Mouse (Mus musculus) heart, postnatal 36 days (tissue): ENCODE measurements at regions not wholly inside any gene's neighbourhood (a gene's known extent, or its start where the extent isn't known, plus 50 kb on each side); places are given as distances from the start of the nearest gene placed in this dataset.

Experiments
- DNase-seq, 2 experiments: peaks; one replicate each; pipeline ENCODE4 v3.0.0; 2021 to 2022
- intact Hi-C: fragments of 180-260 bp; cut with DNase I; formaldehyde crosslinking; loops from one replicate; pipeline ENCODE4 v1.15.1; 2025

- intact Hi-C loops = loop anchor here (5.0 kb wide), 2 partner anchors 62 to 63 kb away; no protein-coding TSS in a partner anchor
Observed at GRCm38 (mm10) chrX:99294726-99295125, 158.8 kb downstream of the Efnb1 start.

GRCm38 (mm10) chrX:99293967-99294366, 158.0 kb downstream of the Efnb1 start:
- intact Hi-C loops = loop anchor here (5.0 kb wide), 2 partner anchors 62 to 63 kb away; no protein-coding TSS in a partner anchor
- DNase-seq = no peak

More at GRCm38 (mm10) chrX:99294726-99295125, 158.8 kb downstream of the Efnb1 start:
- peak; percentile 23 to 35 for DNase-seq

- intact Hi-C loops = loop anchor here (1.0 to 5.0 kb wide), 3 partner anchors 60 to 156 kb away; partner anchors contain the start of gene Efnb1
- no peak for DNase-seq
Observed at GRCm38 (mm10) chrX:99292758-99293157, 156.8 kb downstream of the Efnb1 start.

GRCm38 (mm10) chrX:99291965-99292364, 156.0 kb downstream of the Efnb1 start:
- DNase-seq = no peak
- intact Hi-C loops = loop anchor here (1.0 to 5.0 kb wide), 3 partner anchors 60 to 156 kb away; partner anchors contain the start of gene Efnb1

DNA sequence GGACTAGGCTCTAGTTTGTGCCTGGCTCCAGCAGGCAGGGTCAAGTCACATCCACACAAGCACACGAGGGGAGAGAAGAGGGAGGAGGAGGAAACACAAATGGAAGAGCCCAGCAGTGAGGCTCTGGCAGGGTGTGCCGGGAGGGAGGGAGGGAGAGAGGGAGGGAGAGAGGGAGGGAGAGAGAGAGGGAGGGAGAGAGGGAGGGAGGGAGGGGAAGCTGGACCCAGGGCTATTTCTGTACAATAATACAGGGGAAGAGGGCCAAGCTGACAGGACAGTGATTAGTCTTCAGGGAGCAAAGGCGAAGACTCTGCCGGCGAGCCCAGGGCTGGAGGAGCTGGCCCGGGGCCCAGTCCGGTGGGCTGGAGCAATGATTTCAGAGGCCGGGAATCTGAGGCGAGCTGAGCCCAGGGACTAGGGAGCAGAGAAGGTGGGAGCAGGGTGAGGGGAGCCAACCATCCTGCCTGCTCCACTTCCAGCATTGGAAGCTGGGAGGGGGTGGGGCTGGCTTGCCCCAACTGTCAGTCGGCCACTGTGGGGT, 155.6 kb downstream of the Efnb1 start:
- DNase-seq = peak; percentile 30 to 44
- intact Hi-C loops = loop anchor here (5.0 kb wide), 2 partner anchors 59 to 66 kb away; no protein-coding TSS in a partner anchor

GRCm38 (mm10) chrX:99287988-99288387, 152.1 kb downstream of the Efnb1 start:
- no peak for DNase-seq
- intact Hi-C loops = loop anchor here (5.0 kb wide), 1 partner anchor 91 kb away; no protein-coding TSS in a partner anchor

- intact Hi-C loops = loop anchor here (5.0 kb wide), 1 partner anchor 90 kb away; no protein-coding TSS in a partner anchor
- DNase-seq = no peak
Observed at GRCm38 (mm10) chrX:99286876-99287275, 150.9 kb downstream of the Efnb1 start.

GRCm38 (mm10) chrX:99285611-99286010, 149.7 kb downstream of the Efnb1 start:
- peak; percentile 24 to 45 for DNase-seq
- intact Hi-C loops = loop anchor here (5.0 kb wide), 1 partner anchor 88 kb away; no protein-coding TSS in a partner anchor

- intact Hi-C loops = no loop called here
- no peak for DNase-seq
Observed at GRCm38 (mm10) chrX:99280991-99281390, 145.1 kb downstream of the Efnb1 start.

DNA sequence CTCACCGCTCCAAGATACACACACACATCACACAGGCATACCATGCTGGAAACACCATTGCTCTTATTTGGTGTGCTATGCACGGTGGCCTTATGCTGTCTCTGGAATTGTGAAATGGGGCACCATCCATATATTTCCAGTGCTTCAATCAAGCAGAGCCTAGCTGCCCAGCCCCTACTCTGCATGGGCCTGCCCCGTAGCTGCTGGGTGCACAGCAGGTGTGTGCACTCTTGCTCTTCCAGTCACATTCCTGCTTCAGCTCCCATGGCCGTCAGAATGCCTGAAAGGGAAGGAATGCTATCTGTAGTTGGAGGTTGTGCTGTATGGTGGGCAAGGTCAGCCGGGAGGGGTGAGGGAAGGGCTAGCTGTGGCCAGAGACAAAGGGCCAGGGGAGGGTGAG, 144.6 kb downstream of the Efnb1 start:
- no peak for DNase-seq
- intact Hi-C loops = no loop called here

DNA sequence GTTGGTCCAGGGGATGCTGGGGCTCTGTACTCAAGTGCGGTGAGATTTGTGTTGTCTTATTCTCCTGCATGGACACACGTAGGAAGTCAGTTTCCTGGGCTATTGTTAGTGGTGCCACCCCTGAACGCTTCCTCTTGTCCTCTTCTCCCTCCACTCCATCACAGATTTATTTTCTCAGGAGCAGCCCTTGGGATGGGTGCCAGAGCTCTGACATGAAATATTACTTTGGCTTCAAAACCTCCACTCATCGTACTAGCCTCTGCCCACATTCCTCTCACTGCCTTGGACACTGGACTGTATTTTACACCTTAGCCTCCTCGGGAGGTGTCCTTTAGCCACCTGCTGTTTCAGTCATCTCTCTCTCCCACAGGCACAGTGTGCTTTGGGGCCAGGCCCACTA, 139.6 kb downstream of the Efnb1 start:
- intact Hi-C loops = no loop called here
- no peak for DNase-seq

DNA sequence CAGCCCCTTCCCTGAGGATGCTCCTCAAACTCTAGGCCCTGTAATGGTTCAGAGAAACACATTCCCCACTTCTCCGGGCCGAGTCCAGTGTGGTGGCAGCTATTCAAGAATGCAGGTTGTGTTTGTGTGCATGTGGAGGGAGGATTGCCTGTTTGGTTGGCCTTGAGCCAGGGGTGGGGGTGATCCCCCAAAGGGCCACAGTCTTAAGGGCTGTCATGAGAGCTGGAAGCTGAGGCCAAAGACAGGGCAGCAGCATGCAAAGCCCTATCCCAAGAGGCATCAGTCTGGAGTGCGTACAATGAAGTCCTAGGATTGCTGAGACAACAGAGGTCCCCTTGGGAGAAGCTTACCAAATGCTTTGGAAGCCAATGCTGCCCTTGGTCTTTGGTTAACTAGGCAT, 136.0 kb downstream of the Efnb1 start:
- intact Hi-C loops = no loop called here
- no peak for DNase-seq

DNA sequence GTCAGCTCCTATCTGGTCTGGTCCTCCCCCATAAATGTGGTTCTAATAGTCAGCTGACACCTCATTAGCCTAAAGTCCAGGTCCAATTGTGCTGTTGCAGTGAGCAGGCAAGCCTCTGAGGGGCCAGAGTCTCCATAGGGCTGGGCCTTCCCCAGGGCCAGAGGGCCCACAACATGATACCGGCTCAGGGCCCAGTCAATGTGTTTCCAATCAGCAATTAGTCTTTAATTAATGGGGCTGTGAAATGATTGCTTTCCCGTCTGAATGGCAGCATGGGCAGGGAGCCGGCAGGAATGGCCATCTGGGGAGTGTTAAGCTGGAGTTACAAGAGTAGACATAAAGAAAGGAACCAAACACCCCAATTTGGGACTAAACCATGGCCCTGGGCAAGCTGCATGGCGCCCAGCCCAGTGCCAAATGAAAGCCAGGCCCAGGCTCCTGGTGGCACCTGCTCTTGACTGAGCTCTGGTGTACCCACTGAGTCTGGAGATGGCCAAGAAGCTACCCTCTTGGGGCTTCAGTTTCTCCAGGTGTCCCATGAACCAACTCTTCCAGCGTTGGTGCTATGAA, 113.2 kb downstream of the Efnb1 start:
- intact Hi-C loops = no loop called here

DNA sequence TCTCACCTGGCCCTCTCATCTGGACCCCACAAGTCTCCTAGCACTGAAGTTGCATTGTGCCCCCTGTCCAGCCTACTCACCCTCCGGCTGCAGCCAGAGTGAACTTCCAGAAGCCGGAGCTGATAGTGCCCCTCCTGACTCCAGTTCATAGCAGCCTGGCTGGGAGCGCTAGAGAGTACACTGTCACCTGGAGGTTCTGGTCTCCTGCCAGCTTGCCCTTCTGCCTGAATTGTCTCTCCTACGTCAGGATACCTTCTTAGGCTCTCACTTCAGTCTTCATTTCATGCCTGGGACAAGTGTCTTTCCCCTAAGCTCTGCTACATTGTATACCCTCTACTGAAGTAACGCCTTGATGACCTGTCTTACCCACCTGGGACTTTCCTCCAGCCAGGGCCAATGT, 112.3 kb downstream of the Efnb1 start:
- intact Hi-C loops = no loop called here

More for the DNA sequence above, 113.2 kb downstream of the Efnb1 start:
- DNase-seq = no peak

DNA sequence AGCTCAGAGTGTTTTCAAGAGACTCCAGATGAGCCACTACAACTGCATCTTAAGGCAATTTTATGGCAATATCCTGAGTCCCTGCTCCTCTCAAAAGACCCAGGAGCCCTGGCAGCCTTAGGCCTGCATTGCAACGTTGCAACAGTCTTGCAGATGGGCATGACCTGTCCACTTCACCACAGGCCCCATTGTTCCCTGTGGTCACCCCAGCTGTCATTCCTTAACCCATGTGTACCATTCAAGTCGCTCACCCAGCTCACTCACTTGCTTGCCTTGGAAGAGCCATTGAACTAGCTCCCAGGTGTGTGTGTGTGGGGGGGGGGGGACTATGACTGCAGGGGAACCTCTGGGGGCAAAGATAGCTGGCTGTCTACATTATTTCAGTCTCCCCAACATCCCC, 110.8 kb downstream of the Efnb1 start:
- intact Hi-C loops = no loop called here
- DNase-seq = no peak

More for the DNA sequence above, 112.3 kb downstream of the Efnb1 start:
- DNase-seq = no peak

- DNase-seq = no peak
- intact Hi-C loops = no loop called here
Observed at GRCm38 (mm10) chrX:99246051-99246450, 110.1 kb downstream of the Efnb1 start.

DNA sequence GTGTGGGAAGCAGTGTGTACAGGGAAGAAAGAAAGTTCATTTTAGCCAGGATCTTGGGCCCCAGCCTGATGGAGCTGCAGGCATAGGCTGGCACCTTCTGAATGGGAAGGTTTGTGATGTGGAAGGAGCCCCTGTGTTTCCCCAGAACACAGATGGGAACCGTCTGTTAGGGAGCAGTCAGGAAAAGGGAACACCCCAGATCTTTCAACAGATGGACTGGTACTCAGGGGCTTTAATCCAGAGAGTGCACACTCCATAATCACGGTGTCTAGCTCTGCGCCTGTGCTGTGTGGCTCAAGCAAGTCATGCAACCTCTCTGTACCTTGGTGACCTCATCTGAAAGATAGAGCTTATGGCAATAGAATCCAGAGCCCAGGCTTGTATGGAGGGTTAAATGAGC, 109.6 kb downstream of the Efnb1 start:
- no peak for DNase-seq
- intact Hi-C loops = no loop called here

DNA sequence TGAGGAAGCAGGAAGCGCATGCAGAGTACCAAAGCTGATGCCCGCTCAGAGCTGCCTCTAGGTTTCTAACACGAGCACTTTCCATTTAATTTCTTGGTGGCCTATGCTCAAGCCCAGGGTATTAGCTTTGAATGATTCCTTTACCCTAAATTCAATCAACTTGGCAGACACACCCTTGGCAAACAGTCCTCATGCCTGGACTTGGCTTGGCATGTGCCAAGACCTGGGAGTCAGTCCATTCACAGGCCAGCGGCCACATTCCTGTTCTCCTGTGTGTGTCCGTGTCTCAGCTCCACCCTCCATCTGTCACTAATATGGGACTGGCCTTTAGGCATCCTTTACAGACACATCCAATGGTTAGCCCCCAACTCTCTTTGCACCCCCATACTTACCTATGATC, 107.3 kb downstream of the Efnb1 start:
- no peak for DNase-seq
- intact Hi-C loops = no loop called here

DNA sequence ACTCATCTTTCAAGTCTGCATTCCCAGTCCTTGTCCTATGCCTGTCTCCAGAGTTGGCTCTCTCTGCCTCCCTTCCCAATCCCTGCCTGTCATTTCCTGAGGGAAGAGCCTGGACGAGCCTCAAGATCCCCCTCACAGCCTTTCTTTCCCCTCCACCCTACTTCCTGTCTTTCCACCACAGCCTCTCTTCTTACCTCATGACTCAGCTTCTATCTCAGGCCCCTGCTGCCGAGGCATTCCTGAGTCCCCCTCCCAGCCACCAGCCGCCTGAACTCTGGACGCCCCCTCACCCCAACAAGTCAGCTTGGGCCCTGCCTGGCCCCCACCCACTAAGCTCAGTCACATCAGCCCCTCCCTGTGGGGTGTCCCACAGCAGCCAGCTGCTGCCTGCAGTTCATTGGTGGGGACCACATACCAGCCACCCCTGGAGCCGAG, 105.8 kb downstream of the Efnb1 start:
- no peak for DNase-seq
- intact Hi-C loops = no loop called here

- peak in 1 of 2 experiments; percentile 15 for DNase-seq
- intact Hi-C loops = loop anchor here (5.0 kb wide), 3 partner anchors 59 to 124 kb away; partner anchors contain the start of gene Efnb1
Observed at GRCm38 (mm10) chrX:99233035-99233434, 97.1 kb downstream of the Efnb1 start.

DNA sequence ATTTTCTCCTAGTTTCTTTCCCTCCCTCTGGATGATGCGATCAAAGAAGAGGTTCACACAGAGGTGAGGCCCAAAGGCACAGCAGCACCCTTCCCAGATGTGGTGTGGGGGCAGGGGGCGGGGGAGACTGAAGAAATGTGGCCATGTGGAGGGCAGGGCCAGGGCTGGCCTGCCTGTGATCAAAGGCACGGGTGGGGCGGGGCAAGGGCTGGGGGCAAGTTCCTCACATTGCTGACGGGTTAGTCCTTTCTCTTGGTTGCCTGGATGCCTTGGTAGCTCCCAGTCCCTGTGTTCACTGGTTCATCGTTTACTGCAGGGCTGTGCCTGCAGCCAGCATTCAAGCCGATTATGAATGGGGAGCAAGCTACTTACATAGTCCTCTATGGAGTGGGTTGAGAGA, 96.4 kb downstream of the Efnb1 start:
- intact Hi-C loops = loop anchor here (5.0 kb wide), 3 partner anchors 60 to 125 kb away; partner anchors contain the start of gene Efnb1
- DNase-seq = no peak
